Mouse (Mus musculus): ENCODE measurements at regions not wholly inside any gene's neighbourhood (a gene's known extent, or its start where the extent isn't known, plus 50 kb on each side); places are given as distances from the start of the nearest gene placed in this dataset.

DNA sequence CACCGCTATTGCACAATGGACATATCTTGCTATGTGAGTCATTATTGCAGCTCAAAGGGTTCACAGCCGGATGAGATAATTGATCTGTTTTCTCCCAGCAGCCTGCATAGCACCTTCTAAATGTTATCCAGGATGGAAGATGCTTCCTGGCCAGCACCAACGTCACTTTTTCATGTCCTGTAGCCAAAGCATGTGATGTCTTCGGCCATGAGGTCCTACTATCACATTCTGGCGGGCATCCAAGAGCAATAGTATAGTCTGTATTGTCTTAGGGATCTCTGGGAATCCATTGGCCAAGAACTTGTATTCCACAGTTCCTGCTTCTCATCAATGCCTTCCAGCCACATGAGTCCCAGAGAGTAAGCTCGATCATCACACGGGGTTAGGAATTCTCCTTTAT is 70.6 kb downstream of the Npy start:
- no peak for DNase-seq
- intact Hi-C loops (cut with DNase I): no loop called here

DNA sequence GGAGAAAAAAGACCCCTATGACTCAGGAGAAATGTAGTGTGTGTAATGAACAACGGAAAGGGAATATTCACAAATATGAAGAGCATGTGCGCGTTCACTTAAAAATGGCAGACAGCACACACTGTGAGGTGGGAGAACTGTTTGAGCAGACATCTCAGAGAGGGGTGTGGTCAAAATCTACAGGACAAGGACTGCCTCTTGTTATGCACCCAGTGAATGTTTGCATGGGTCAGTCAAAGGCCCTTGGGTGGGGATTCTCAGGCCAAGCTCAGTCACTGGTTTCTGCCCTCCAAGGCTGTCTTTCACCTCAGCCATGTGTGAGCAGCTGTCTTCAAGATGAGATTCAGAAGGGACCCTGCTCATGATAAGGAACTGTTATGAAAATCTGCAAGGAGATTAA is 76.6 kb downstream of the Npy start:
- intact Hi-C loops (cut with DNase I): no loop called here
- DNase-seq: no peak

DNA sequence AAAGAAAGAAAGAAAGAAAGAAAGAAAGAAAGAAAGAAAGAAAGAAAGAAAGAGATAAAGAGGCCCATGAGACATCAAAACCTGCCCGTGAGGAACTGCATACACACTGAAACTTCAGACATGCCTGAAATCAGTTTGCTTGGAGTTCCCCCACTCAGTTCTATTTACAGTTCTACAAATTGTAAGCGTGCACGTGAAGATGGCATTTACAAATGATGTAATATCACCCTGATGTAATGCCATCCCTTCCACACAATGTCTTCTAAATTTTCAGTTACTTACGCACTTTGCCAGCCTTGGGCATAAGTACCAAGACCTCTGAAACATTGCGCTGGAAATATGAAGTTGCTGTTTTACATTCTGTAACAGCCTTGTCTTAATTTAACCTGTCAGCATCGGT is 79.0 kb downstream of the Npy start:
- intact Hi-C loops (cut with DNase I): no loop called here
- DNase-seq: no peak

DNA sequence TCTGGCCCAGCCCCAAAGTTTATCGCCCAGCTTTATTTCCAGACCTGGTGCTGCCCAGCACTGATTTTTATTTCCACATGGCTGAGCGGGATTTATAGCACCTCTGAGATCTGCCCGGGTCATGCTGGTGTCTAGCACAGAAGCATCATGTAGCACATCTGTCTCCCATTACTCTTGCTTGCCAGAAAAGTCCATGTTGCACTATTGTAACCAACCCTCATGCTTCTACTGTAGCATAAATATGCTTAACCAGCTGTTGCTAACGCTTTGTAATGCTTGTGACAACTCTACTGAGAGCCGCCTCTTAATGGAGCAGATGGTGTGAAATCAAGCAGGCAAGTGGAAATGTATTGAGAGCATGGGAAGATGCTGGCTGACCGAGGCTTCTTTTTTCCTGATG is 81.5 kb downstream of the Npy start:
- peak; percentile 13 for DNase-seq
- intact Hi-C loops (cut with DNase I): no loop called here

DNA sequence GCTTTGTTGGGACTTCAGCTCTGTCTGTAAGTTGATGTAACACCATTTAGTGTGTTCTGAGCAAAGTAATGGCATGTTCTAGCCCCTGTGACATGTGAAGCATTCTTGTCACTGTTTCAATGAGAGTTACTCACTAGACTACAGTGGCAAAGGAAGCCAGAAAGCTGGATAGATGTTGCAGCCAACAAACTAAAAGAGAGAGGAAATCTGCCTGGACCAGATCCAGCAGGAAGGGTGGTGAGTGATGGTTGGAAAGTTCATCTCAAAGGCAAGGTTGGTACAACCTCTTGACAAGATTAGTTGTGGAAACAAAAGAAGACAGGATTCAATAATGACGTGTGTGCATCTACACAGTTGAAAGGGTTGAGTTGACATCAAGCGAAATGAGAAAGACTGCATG is 83.9 kb downstream of the Npy start:
- intact Hi-C loops (cut with DNase I): no loop called here
- no peak for DNase-seq

DNA sequence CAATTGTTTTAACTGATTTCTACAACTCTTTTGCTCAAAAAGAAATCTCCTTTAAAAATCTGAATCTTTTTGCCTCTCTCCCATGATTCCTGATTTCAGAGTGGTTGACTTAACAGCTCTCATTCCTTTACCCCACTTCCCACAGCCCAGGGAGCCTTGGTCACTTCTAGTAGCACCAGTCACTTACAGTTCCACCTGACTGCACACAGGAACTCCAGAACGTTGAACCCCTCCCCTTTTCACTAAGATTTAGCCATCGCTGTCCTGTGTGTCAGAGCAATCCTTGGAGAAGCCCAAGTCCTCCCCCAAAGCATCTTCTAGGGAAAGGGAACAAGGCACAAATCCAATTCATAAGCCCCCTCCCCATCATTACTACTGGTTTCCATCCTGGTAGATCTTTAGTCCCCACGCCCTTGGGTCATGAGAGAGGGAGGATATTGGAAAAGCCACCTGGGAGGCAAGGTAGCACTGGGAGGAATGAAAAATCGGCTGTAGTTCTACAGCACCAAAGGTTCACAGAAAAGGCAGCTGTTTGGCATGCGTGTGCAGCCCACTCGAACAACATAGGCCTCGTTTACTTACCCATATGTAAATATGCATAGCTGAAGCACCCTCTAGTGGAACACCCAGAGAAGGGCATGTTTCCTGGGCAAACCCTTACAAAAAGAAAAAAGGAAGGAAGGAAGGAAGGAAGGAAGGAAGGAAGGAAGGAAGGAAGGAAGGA is 96.7 kb downstream of the Npy start:
- peak; percentile 35 for DNase-seq
- intact Hi-C loops (cut with DNase I): loop anchor here (5.0 kb wide), 1 partner anchor 397 kb away; no protein-coding TSS in a partner anchor

DNA sequence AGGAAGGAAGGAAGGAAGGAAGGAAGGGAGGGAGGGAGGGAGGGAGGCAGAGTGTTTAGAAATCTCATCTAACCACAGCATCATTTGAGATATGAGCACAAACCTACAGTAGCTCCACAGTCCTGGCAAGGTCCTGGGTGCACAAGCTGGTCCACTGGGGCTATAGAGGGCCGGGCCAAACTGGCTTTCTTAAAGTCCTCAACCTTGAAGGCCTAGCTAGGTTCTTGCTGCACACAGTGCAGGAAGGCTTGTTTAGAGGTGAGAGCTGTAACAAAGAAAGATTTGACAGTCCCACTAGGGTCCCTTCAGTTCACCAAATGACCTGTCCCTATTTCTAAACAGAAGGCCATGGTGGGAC is 97.3 kb downstream of the Npy start:
- intact Hi-C loops (cut with DNase I): loop anchor here (5.0 to 10.0 kb wide), 2 partner anchors 397 to 625 kb away; no protein-coding TSS in a partner anchor
- DNase-seq: no peak

DNA sequence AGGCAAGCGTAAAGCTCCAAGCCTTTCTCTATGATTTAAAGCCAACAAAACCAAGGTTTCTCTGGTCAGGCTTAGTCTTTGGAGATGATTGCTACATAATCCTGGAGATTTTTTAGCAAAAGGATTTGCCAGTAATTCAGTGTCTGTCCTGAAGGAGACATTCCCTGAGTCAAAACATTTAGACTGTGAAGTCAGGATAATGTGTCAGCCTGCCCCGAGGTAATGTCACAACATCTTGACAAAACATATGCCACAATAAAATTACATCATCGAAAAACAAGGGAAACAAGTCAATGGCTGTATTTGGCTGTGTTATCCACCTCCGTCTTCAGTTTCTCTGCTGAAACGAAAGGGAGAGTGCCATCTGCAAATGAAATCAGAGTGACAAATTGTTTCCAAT is 101.8 kb downstream of the Npy start:
- no peak for DNase-seq
- intact Hi-C loops (cut with DNase I): loop anchor here (10.0 kb wide), 1 partner anchor 621 kb away; no protein-coding TSS in a partner anchor

DNA sequence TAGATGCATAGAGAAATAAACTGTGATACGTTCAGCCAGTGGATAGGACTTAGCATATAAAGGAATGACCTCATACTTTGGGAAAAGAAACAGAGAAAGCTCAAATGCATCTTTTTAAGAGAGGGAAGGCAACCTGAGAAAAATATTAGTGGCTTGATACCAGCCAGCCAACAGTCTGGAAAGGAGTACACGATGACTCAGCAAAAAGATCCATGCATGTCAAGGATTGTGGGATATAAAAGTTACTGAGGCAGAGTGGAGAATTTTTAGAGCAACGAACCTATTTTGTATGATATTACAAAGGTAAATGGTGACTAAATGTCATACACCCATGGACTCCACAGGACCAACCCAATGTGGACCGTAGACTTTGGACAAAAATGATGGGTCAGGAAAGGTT is 105.6 kb downstream of the Npy start:
- no peak for DNase-seq
- intact Hi-C loops (cut with DNase I): loop anchor here (10.0 kb wide), 1 partner anchor 617 kb away; no protein-coding TSS in a partner anchor

DNA sequence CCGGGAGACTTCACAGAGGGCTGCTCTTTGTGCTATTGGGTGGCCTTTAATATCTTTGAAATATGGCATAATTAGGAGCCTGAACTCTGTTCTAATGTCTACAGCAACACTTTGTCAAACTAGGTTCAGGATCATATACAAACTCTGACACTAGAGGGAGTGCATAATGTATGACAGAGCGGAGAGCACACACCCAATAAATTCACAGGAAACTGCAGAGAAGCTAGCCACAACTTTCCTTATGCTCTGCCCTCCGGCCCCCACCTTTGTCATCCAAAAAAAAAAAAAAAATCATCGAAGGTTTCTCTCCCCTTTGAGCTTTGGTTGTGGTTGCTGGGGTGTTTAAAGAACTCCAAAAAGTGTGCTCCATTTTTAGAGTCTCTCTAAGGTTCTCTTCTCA is 107.6 kb downstream of the Npy start:
- DNase-seq: no peak
- intact Hi-C loops (cut with DNase I): no loop called here

DNA sequence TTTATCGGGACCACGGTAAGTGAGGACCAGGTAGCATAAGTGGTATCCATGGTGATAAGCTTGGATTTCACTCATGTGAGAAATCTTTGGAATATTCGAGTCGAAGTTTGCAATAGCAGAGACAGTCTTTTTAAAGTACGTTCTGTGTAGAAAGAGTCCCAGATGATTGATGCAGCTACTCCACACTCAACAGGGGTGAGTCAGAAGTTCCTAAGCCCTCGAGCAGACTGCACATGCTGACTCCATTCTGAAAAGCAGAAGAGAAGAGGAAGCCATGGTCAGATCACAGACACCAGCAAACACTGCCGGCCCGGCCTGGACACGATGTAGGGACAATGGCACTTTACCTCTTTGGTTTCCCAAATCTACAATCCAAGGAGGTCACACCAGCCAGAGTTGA is 120.6 kb downstream of the Npy start:
- intact Hi-C loops (cut with DNase I): no loop called here
- DNase-seq: no peak

DNA sequence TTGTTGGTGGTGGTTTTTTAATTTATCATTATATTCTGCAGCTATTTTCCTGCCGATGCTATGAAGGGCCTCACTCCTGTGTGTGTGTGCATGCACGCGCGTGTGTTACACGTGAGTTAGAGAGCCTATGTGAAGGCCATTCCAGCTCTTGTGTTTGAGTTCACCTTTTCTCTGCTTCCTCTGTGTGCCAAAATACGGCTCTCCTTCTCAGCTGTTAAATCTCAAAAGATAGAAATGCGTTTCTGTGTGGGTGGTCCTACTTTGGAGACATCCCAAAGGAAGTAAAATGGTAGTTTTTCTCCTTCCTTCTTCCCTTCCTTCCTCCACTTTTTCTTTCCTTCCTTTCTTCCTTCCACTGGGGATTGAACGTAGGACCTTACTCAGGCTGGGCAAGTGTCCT is 136.4 kb downstream of the Npy start:
- intact Hi-C loops (cut with DNase I): no loop called here
- no peak for DNase-seq

DNA sequence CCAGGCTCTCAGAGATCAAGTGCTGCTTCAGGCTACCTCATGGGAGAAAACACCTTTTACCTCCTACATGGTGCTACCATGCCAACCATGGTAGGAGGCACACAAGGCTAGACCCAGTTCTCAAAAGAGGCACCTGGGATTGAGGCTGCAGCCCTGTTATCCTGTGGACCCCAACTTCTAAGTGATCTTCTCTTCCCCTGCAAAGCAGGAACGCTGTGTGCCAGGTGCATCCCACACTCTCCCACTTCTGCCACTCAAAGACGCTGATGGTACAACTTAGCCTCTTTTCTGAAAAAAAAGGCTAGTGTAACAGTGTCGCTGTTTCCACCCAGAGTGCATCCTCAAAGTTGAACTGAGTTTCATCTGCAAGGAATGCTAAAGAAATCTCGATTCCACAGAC is 138.7 kb downstream of the Npy start:
- no peak for DNase-seq
- intact Hi-C loops (cut with DNase I): no loop called here

DNA sequence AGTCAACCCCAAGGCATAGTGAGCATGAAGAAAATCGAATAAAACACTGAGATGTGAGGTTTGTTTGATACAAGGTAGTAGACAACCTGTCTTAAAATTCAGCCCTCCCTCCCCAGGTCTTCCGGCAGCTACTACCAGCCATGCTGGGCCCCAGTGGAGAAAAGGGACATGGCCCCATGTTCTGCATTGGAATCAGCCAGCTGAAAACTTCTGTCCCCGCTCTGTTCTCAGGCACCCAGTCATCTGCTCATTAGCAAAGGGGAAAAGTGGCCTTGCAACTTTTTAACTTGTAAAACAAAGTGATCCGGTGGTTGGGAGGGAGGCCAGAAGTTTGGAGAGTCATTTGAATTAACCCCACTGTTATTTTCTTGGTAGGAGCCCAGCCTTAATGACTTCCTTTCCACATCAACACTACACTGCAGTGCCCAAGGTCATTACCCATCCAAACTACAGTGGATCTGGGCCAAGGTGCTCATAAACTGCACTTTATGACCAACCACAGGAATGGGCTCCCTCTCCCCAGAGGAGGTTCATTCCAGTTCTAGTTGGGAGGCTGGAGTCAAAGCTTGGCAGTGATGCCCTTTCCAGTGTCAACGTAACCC is 143.5 kb downstream of the Npy start:
- intact Hi-C loops (cut with DNase I): no loop called here
- no peak for DNase-seq

DNA sequence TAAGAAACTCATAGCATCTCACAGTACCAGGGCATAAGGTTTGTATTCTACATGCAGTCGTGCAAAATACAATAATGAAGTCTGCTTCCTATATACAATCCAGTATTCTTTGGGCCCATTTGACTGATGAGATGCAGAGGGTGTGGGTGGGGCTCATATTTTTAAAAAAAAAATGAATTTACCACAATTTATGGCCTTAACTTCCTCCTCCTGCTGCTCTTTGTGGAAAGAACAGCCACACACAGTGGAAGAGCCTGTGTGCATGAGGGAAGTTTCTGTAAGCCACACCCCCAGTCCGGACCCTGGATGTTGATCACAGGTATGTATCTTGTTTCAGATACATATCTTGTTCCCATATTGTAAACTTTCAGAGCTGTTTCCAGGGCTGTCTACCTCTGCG is 143.5 kb upstream of the Mpp6 start:
- intact Hi-C loops (cut with DNase I): no loop called here
- no peak for DNase-seq

DNA sequence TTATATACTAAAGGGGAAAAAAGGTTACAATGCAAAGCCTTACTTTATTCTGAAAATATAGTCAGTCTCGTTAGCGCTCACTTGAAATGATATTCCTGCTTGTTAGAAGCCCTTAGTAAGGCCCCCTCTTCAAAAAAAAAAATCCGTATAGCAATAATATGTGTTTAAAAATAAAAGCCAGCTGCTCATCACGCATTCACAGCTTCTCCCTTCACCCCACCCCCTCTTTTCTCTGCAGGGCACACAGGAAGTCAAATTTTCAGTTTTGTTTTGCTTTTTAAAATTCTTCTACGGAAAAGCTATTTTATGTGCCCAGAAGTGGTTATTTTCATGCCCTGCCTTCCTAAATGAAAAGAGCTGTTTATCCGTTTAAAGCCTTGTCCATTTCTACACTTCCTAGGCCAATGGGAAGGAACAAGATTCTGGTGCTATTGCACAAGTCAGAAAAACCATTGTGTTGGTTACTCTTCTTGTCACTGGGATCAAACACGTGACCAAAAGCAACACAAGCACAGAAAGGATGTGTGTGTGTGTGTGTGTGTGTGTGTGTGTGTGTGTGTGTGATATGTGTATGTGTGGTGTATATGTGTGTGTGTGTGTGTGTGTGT is 136.7 kb upstream of the Mpp6 start:
- intact Hi-C loops (cut with DNase I): no loop called here
- DNase-seq: no peak

DNA sequence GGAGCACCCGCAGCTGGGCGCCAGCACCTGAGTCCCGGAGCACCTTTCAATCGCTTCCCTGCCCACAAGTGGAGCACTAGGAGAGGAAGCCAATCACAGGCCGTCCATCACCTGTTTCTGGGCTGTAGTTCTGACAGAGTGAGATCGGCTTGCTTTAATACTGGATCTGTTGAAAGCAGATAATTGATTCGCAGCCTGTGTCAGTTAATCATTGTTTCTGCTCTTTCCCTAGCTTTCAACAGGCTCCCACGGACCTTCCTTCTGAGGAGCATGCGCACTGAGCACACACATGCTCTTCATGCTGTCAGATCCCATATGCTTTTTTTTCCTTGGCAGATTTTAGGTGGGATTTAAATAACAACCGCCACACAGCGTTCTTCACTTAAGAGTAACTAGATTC is 132.3 kb upstream of the Mpp6 start:
- intact Hi-C loops (cut with DNase I): no loop called here
- DNase-seq: no peak

DNA sequence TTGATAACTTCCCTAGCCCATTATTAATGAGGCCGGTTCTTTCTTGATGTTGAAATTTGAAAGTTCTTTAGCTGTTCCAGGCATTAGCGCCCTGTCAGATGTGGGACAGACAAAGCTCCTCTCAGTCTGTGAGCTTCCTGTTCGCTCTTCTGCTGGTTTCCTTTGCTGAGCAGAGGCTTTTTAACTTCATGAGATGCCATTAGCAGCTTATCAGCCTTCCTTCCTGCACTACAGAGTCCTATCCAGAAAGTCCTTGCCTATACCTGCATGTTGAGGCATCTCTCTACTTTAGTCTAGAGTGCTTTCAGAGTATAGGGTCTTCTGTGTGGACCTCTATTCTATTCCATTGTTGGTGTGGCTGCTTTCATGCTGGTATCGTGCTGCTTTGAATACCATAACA is 126.3 kb upstream of the Mpp6 start:
- DNase-seq: no peak
- intact Hi-C loops (cut with DNase I): no loop called here

DNA sequence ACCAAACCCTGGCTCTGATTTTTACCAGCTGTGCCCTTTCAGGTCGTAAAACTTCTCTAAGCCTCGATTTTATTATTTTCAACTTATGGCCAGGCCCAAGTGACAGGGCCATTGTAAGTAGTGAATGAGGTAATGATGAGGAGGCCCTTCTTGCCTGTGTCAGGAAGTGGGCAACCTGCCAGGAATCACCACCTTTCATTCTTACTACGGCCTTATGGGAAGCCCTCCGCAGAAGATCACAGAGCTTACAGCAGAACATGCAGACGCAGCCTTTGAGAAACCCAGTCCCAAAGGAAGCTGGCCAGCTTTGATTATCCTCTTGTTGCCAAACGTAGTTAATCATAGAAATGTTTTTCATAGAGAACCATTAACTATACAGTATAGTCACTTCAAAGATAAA is 124.9 kb upstream of the Mpp6 start:
- intact Hi-C loops (cut with DNase I): no loop called here
- peak; percentile 11 for DNase-seq

DNA sequence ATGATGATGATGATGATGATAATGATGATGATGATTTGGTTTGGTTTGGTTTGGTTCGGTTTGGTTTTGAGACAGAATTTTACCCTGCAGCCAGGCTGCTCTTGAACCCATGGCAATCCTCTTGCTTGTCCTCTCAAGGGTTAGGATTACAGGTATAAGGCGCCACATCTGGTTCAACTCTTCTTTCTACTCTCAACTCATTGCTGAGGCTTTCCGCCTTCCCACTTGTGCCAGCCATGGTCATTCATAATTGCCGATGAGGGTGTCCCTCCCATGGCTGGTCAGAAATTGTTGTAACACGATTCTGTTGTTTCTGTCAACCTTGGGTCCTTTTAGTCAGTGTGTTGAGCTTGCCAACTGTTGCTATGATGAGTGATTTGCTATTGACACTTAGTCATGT is 122.9 kb upstream of the Mpp6 start:
- intact Hi-C loops (cut with DNase I): no loop called here
- DNase-seq: no peak

DNA sequence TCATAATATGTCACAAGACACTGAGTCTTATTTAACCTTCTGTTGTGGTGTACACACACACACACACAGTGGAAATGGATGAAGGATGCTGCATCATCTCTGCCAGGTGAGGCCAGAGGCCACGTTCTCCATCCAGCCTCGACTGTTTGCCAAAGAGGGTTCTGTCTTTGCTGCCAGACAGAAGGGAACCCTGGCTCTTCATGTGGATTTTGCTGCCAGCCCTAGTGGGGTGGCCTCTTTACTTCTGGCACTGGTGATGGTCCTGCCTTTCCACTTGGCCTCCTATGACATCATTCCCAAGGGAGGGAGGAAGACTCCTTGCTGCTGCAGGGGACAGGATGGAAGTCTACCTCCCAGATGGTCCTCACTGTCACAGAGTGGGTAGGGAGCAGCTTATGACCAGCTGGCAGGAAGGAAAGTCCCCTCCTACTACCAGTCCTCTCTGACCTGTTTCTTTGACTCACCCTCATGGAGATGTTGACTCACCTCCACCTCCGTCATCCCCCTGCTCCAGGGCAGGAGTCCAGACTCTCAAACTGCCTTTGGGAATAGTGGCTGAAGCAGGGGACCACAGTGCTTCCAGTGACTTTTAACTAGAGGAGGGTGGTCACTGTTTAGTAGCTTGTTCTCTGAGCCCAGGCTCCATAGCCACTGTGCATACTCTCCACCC is 122.4 kb upstream of the Mpp6 start:
- peak; percentile 10 for DNase-seq
- intact Hi-C loops (cut with DNase I): no loop called here

Data from left cerebral cortex, postnatal 4 days (tissue).